Mouse (Mus musculus): Measurements from ENCODE around the gene Foxp1.

GRCm38 (mm10) chr6:99095185-99096104 lies 427.1 kb downstream of the Foxp1 start:
- no peak for TF ChIP-seq CTCF (IDR thresholded peaks at IDR 0.05; ENCODE audit: borderline replicate concordance, extremely low read depth, insufficient read depth, insufficient read length)
- TF ChIP-seq POLR2A (IDR thresholded peaks at IDR 0.05; ENCODE audit: borderline replicate concordance, extremely low read depth, insufficient read depth, insufficient read length, poor library complexity, severe bottlenecking), result no peak

Measured in brain, embryonic 14.5 days (tissue).